Mouse (Mus musculus) cortical plate, adult 2 months (tissue): ENCODE measurements around the gene Dpy30.

Source experiments
- CTCF ChIP-seq: fragments of 200-500 bp; IDR thresholded peaks from 2 replicates; pipeline ENCODE4 v1.5.1; 2011; ENCODE audit warnings: mild to moderate bottlenecking, control low read depth, low read length; ENCODE audit not compliant: insufficient read depth; ENCODE audit errors: extremely low read depth
- POLR2A ChIP-seq: fragments of 200-500 bp; IDR thresholded peaks from 2 replicates; pipeline ENCODE4 v1.6.1; 2011; ENCODE audit warnings: mild to moderate bottlenecking, low read length, control low read depth; ENCODE audit not compliant: insufficient read depth; ENCODE audit errors: extremely low read depth

GRCm38 (mm10) chr17:74322400-74323054 lies 1.2 kb downstream of the Dpy30 start:
- TF ChIP-seq CTCF (no peak), POLR2A (no peak)
